Mouse (Mus musculus): ENCODE data around the gene Plekhh3.
"Not testable (repeated sequence)": the region's sequence is repeated elsewhere in the genome, so short reads cannot be mapped to it uniquely, and the experiment has no call there.

Plekhh3 gene

GRCm38 (mm10) chr11:101151063-101151462, 20.1 kb downstream of the Plekhh3 start:
- DNase-seq (ENCODE audit: low spot score in 2 of 2): no peak

GRCm38 (mm10) chr11:101149178-101150105, 21.7 kb downstream of the Plekhh3 start:
- DNase-seq (ENCODE audit: low spot score in 2 of 2): no peak

GRCm38 (mm10) chr11:101148751-101149150, 22.4 kb downstream of the Plekhh3 start:
- DNase-seq (ENCODE audit: low spot score in 2 of 2): no peak

GRCm38 (mm10) chr11:101146377-101146776, 24.8 kb downstream of the Plekhh3 start:
- DNase-seq (ENCODE audit: low spot score in 2 of 2): no peak

- DNase-seq (ENCODE audit: low spot score in 2 of 2): peak; percentile 65 to 66
Measured at GRCm38 (mm10) chr11:101143338-101144225, 27.6 kb downstream of the Plekhh3 start.

- no peak for DNase-seq (ENCODE audit: low spot score in 2 of 2)
Measured at GRCm38 (mm10) chr11:101142215-101142967, 28.8 kb downstream of the Plekhh3 start.

- no peak for DNase-seq (ENCODE audit: low spot score in 2 of 2)
Measured at GRCm38 (mm10) chr11:101141088-101141487, 30.1 kb downstream of the Plekhh3 start.

GRCm38 (mm10) chr11:101140164-101140819, 30.9 kb downstream of the Plekhh3 start:
- no peak for DNase-seq (ENCODE audit: low spot score in 2 of 2)

GRCm38 (mm10) chr11:101138536-101139181, 32.5 kb downstream of the Plekhh3 start:
- no peak for DNase-seq (ENCODE audit: low spot score in 2 of 2)

- no peak for DNase-seq (ENCODE audit: low spot score in 2 of 2)
Measured at GRCm38 (mm10) chr11:101137000-101137399, 34.2 kb downstream of the Plekhh3 start.

- DNase-seq (ENCODE audit: low spot score in 2 of 2): no peak
Measured at GRCm38 (mm10) chr11:101134217-101134865, 36.8 kb downstream of the Plekhh3 start.

GRCm38 (mm10) chr11:101133037-101133436, 38.1 kb downstream of the Plekhh3 start:
- no peak for DNase-seq (ENCODE audit: low spot score in 2 of 2)

- DNase-seq (ENCODE audit: low spot score in 2 of 2): no peak
Measured at GRCm38 (mm10) chr11:101131701-101132100, 39.5 kb downstream of the Plekhh3 start.

GRCm38 (mm10) chr11:101131187-101131586, 40.0 kb downstream of the Plekhh3 start:
- DNase-seq (ENCODE audit: low spot score in 2 of 2): no peak

GRCm38 (mm10) chr11:101130056-101130756, 40.9 kb downstream of the Plekhh3 start:
- no peak for DNase-seq (ENCODE audit: low spot score in 2 of 2)

- DNase-seq (ENCODE audit: low spot score in 2 of 2): no peak
Measured at GRCm38 (mm10) chr11:101128996-101129577, 42.1 kb downstream of the Plekhh3 start.

- no peak for DNase-seq (ENCODE audit: low spot score in 2 of 2)
Measured at GRCm38 (mm10) chr11:101127075-101127474, 44.1 kb downstream of the Plekhh3 start.

- not testable (repeated sequence) for DNase-seq (ENCODE audit: low spot score in 2 of 2)
Measured at GRCm38 (mm10) chr11:101125008-101125407, 46.1 kb downstream of the Plekhh3 start.

GRCm38 (mm10) chr11:101124494-101124893, 46.7 kb downstream of the Plekhh3 start:
- not testable (repeated sequence) for DNase-seq (ENCODE audit: low spot score in 2 of 2)

Measured in spleen, postnatal 36 days (tissue).